Mouse (Mus musculus): ENCODE results near the gene Rasa4.

DNA sequence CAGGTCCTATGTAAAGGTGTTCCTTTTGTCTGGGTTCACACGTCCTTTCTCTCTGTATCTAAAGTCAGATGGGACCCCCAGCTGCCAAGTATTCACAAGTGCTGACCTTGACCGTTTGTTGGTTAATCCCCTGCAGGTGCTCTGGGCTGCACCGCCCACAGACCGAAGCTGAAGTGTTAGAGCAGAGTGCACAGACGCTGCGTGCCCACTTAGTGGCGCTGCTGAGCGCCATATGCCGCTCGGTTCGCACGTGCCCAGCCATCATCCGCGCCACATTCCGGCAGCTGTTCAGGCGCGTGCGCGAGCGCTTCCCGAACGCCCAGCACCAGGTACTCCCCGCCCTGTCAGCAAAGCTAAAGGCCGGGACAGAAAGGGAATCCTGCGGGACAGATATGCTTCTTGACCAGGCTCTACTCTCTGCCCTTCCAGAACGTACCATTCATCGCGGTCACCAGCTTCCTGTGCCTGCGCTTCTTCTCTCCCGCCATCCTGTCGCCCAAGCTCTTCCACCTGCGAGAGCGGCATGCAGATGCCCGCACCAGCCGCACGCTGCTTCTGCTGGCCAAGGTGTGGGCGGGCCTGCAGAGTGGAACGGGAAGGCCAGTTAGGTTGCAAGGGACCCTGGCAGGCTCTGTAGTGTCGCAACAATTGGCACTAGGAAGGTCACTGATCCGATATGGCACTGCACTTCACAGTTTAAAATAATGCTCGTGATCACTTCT lies 18.5 kb downstream of the Rasa4 start:
- TF ChIP-seq CTCF (IDR thresholded peaks at IDR 0.05; ENCODE audit: extremely low read depth, insufficient read depth, insufficient read length, insufficient replicate concordance): peak; percentile 82
- no peak for TF ChIP-seq POLR2A (IDR thresholded peaks at IDR 0.05; ENCODE audit: low read depth, low read length)
